Mouse (Mus musculus): ENCODE data around the gene Cd300lf.

Gene Cd300lf

DNA sequence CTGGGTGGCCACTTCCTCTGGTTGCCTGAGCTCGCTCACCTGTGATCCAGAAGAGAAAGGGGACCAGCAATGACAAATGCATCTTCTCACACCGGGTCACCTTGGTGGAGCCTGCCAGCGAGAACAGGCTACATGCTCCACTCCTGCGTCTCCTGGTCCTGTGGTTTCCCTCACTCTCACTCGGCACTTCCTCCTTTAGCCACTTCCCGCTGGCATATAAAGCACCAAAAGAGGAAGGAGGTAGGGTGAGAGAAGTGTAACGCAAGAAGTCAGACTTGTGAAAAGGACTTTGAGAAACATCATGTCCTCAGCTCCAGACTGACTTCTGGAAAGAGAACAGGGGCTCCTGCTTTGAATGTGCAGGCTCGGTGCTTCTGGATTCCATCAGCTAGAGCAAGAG is at the start of gene Cd300lf:
Gene Cd300lf (minus strand): TSS at position 193 of the 400 bp plus-strand sequence.
- H3K36me3 ChIP-seq (ENCODE audit: control insufficient read depth, insufficient read depth, low read length, poor library complexity, severe bottlenecking) = no peaks in the 10 kb centered on the region
- no peaks in the 10 kb centered on the region for H3K27me3 ChIP-seq (ENCODE audit: control insufficient read depth, insufficient read depth, low read length, poor library complexity, severe bottlenecking)
- peak; percentile 72 for DNase-seq (ENCODE audit: low read depth, low spot score)

DNA sequence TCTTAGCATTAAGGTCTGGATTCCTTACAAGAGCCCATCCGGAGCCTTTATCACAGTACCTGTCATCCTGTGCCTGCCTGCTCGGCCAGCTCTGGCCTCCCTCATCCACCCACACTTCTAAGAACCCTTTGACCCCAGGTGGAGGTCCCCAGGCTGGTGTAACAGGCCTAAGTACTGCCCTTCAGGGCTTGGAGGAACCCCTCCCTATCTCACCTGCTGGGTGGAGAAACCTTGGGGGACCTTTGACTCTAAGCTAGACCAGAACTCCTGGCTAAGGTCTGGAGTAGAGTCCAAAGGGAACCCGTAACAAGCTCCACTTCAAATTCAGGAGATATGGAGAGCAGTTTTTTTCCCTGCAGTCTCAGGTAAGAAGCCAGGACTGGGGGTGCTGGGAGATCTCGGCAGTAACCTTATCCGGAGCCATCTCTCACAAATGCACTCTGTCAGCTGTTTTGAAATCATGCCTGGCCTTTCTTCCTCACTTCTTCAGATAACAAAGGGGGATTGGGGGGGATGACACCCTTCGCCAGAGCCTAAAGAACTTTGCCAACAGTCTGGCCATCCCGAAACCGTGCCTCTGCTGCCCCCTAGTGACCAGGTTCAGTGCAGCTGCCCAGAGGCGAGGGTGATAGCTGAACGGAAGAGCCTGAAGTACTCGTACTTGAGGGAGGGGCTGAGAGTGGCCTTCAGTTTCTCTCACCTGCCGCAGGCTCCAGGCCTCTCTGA is 48.3 kb upstream of the Cd300lf start:
- H3K27me3 ChIP-seq (ENCODE audit: control insufficient read depth, insufficient read depth, low read length, poor library complexity, severe bottlenecking) = no peaks in the 10 kb centered on the region
- peaks cover 5% of the 10 kb centered on the region for H3K36me3 ChIP-seq (ENCODE audit: control insufficient read depth, insufficient read depth, low read length, poor library complexity, severe bottlenecking)
- DNase-seq (ENCODE audit: low read depth, low spot score) = peak; percentile 88

DNA sequence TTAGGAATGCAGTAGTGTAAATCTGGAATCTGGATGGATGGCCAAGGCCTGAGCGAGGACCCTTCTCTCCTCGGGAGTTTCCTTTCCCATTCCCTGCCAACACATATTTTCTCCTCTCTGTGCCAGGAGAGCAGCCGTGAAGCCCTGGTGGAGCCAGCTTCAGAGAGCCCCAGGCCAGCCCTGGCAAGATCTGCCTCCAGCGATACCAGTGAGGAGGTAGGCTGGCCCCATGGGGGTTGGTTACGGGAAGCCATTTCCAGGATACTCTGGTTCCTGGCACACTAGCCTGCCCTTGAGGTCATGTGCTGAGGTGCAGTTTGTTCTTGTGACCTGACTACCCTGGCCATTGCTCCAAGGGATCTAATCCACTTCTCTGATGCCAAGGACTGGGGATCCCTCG is 46.1 kb upstream of the Cd300lf start:
- no peaks in the 10 kb centered on the region for H3K27me3 ChIP-seq (ENCODE audit: control insufficient read depth, insufficient read depth, low read length, poor library complexity, severe bottlenecking)
- DNase-seq (ENCODE audit: low read depth, low spot score) = no peak
- H3K36me3 ChIP-seq (ENCODE audit: control insufficient read depth, insufficient read depth, low read length, poor library complexity, severe bottlenecking) = peaks cover 14% of the 10 kb centered on the region

DNA sequence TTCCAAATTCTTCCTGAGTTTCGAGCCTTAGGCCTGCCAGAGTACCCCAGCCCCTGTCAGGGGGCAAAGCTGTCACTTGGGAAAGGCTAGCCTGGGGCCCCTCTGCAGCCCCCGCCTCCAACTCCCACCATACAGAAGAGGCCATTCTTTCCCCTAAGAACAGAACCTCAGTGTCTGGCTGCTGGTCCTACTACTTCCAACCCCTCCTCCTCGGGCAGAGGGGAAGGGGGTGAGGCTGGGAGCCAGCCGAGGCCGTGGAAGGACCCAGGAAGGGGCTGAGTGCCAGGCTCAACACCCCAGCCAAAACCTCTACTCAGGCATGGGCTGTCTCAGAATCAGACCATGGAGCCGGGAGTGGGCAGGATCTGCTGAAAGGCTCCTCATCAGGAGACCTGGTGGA is 45.4 kb upstream of the Cd300lf start:
- peaks cover 14% of the 10 kb centered on the region for H3K36me3 ChIP-seq (ENCODE audit: control insufficient read depth, insufficient read depth, low read length, poor library complexity, severe bottlenecking)
- DNase-seq (ENCODE audit: low read depth, low spot score) = no peak
- H3K27me3 ChIP-seq (ENCODE audit: control insufficient read depth, insufficient read depth, low read length, poor library complexity, severe bottlenecking) = no peaks in the 10 kb centered on the region

DNA sequence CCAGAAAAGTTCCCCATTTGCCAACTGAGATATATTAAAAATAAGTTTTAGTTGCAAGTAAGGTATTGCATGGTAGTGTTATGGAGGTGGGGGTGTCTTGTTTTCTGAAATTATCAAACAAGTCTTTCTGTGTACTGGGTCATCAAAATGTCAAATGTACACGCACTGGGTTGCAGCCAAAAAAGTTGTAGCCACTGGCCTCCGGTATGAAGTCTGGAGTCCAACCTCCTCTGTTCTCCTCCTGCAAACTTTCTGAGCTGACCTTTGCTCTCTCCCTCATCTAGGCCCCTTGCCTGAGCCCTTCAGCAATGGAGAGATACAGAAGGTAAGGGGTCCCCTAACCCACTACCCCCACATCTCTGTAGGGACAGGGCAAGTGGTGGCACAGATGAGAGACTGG is 45.0 kb upstream of the Cd300lf start:
- no peak for DNase-seq (ENCODE audit: low read depth, low spot score)
- H3K36me3 ChIP-seq (ENCODE audit: control insufficient read depth, insufficient read depth, low read length, poor library complexity, severe bottlenecking) = peaks cover 14% of the 10 kb centered on the region
- H3K27me3 ChIP-seq (ENCODE audit: control insufficient read depth, insufficient read depth, low read length, poor library complexity, severe bottlenecking) = no peaks in the 10 kb centered on the region

DNA sequence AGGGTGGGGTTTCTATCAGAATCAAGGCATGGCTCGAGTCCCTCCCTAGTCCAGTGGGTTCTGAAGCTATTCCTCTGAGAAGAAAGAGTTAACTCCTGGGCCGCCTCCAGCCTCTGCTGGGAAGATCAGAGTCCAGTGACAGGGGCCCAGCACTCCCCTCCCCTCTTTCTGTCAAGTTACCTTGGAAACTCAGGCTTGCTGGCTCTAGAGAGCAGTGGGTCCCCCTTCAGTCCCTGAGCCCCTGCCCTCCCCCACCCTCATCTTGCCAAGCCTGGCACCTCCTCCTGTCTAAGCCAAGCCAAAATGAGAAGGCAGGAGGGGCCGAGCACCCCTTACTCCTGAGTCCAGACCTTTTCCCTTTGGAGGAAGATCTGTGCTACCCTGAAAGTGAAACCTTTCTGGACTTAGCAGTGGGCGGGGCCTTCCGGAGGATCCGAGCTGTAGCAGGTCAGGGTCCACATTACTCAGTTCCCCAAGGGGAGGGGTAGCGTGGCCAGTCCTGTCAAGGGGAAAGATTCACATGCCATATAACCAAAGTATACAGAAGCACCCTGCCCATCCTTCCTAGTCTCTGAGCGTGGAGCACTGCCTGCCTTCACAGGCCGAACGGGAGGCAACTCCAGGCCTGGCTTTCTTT is 43.9 kb upstream of the Cd300lf start:
- no peak for DNase-seq (ENCODE audit: low read depth, low spot score)
- peaks cover 14% of the 10 kb centered on the region for H3K36me3 ChIP-seq (ENCODE audit: control insufficient read depth, insufficient read depth, low read length, poor library complexity, severe bottlenecking)
- H3K27me3 ChIP-seq (ENCODE audit: control insufficient read depth, insufficient read depth, low read length, poor library complexity, severe bottlenecking) = no peaks in the 10 kb centered on the region

DNA sequence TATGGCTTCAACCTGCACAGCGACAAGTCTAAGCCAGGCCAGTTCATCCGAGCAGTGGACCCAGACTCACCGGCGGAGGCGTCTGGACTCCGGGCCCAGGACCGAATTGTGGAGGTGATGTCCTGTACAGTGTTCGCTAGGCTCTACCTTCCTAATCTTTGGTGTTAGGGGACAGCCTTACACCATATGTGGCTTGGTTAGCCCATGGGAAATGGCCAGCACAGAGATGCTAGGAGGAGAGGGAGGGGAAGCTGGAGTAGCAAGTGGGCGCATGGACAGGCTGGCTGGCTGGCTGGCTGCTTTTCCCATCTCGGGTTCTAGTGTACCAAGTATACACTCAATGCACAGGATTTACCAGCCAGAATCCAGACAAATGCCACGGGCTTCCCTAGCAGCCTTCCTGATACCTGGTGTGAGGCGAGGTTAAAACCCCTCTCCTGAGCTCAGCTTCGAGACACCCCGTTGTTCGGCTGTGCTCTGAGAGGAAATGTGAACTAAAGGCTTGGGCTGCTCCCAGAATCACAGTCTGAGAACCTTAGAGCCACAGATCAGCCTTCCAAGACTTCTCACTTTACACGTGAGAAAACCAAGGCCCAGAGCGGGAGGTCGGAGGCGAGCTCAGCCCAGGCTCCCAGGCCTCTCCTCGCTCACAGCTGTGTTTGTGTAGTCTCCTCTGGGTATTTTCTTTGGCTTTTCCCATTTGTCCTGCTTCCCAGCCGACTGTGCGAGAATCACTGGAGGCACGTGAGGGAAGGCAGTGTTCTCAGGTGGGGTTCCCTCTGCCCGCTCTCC is 42.8 kb upstream of the Cd300lf start:
- no peaks in the 10 kb centered on the region for H3K27me3 ChIP-seq (ENCODE audit: control insufficient read depth, insufficient read depth, low read length, poor library complexity, severe bottlenecking)
- DNase-seq (ENCODE audit: low read depth, low spot score) = no peak

DNA sequence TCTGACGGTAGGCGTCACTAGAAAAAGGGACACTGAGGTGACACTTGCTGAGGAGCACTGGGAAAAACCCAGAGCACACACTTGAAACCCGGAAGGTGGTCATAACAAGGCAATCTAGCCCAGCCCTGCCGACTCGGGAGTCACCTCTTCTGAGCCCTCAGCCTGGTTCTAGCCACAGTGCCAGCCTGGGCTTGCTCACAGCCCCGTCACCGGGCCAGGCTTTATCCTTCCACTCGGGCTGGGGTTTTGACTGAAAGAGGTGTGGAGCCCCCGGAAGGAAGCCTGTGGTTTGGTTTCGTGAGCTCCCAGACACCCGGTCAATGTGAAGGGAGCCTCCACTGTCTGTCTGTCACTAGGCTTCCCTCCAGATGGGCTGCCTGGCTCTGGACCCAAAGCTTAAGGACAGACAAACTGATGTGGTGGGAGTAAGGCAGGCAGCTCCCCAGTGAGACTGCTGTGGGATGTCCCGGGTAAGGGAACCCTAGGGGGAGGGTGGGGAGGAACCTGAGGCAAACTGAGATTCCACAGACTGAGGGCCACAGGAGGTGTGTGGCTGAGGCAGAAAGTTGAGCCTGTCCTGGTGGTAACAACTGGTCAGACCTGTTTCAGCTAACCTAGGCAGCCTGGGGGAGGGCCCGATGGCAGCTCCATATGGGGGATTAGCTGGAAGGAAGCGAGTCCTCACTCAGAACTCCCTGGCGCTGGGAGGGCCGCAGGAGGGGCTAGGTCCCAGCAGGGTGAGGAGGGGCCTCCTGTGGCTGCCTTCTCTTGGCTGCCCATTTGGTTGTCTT is 40.0 kb upstream of the Cd300lf start:
- Histone ChIP-seq H3K36me3 (ENCODE audit: control insufficient read depth, insufficient read depth, low read length, poor library complexity, severe bottlenecking) (peaks cover 11% of the 10 kb centered on the region), H3K27me3 (ENCODE audit: control insufficient read depth, insufficient read depth, low read length, poor library complexity, severe bottlenecking) (no peaks in the 10 kb centered on the region)
- DNase-seq (ENCODE audit: low read depth, low spot score) = peak; percentile 44

More for the DNA sequence above, 42.8 kb upstream of the Cd300lf start:
- peaks cover 14% of the 10 kb centered on the region for H3K36me3 ChIP-seq (ENCODE audit: control insufficient read depth, insufficient read depth, low read length, poor library complexity, severe bottlenecking)

DNA sequence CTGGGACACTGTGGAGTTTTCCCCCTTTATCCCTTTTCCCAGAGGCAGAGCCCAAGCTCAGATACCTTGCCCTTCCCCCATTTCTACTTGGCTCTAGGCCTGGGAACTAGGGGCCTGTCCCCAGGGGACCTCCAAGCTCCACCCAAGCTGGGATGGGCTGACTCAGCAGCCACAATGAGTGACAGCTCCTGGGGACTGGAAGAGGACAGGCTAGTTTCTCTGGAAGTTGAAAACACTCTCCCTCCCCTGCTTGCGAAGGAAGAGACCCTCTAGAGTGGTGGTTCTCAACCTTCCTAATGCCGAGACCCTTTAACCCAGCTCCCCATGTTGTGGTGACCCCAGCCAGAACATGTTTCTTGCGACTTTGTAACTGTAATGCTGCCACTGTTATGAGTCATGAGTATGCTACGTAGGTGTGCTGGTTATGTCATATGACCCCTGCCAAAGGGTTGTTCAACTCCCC is 39.1 kb upstream of the Cd300lf start:
- no peak for DNase-seq (ENCODE audit: low read depth, low spot score)
- H3K27me3 ChIP-seq (ENCODE audit: control insufficient read depth, insufficient read depth, low read length, poor library complexity, severe bottlenecking) = no peaks in the 10 kb centered on the region

DNA sequence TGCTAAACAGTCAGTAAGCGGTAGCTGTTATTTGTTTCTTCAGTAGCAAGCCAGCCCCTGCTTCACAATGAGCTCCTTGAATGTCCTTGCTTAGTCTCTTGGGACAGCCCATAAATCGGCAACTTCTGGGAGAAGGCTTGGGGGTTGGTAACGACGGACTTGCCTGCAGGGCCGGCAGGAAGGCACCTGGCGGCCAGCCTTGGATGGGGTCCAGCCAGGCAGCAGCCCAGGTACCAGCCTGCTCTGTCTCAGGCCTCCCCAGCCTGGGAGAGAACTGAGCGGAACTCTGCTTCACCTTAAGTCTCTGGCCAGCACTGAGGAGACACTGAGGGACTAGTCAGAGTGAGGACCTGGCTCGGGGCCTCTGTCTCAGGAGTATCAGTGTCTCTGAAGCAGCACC is 37.3 kb upstream of the Cd300lf start:
- H3K36me3 ChIP-seq (ENCODE audit: control insufficient read depth, insufficient read depth, low read length, poor library complexity, severe bottlenecking) = peaks cover 3% of the 10 kb centered on the region

More for the DNA sequence above, 39.1 kb upstream of the Cd300lf start:
- H3K36me3 ChIP-seq (ENCODE audit: control insufficient read depth, insufficient read depth, low read length, poor library complexity, severe bottlenecking) = peaks cover 11% of the 10 kb centered on the region

DNA sequence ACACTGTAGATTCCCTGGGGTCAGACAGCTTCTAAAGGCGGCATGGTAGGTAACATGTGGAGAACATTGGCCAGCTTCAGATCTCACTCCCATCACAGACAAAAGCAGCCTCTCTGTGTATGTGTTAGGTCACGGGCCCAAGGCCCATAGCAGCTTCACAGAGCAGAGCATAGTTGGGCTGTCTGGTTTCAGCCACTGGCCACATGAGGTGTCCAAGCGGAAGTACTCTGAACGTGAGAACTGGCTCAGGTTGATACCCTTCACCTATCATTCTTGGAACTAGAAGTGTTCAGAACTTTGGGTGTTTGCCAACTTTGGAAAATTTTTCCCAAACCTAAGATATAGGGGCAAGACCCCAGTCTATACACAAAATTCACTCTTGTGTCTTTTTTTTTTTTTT is 35.6 kb upstream of the Cd300lf start:
- DNase-seq (ENCODE audit: low read depth, low spot score) = no peak
- H3K36me3 ChIP-seq (ENCODE audit: control insufficient read depth, insufficient read depth, low read length, poor library complexity, severe bottlenecking) = no peaks in the 10 kb centered on the region; the same call in 1 of the 2 replicates
- no peaks in the 10 kb centered on the region for H3K27me3 ChIP-seq (ENCODE audit: control insufficient read depth, insufficient read depth, low read length, poor library complexity, severe bottlenecking)

More for the DNA sequence above, 37.3 kb upstream of the Cd300lf start:
- H3K27me3 ChIP-seq (ENCODE audit: control insufficient read depth, insufficient read depth, low read length, poor library complexity, severe bottlenecking) = no peaks in the 10 kb centered on the region
- DNase-seq (ENCODE audit: low read depth, low spot score) = no peak

DNA sequence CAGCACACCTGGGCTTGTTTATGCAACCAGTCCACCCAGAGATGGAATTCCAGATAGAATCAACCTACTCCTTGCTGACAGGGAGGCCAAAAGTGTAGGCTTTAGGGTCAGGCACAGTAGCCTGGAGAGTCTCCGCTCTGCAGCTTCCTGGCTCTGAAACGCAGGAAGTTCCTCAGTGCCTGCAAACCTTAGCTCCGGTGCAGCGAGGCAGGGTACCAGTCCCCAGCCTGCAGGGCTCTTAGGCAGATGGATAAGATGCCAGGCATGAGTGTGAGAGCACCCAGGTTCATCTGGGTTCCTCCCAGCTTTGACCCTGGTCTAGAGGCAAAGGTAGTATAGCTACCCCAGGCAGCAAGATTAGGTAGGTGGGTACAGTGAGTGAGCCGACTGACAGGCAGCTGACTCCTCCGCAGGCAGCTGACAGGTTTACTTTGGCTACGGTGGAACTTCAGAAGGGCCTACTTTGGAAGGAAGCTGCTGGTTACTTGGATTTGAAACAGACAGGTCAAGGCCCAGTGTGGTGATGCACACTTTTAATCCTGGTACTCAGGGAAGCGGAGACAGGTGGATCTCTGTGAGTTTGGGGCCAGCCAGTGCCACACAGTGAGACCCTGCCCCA is 33.9 kb upstream of the Cd300lf start:
- Histone ChIP-seq H3K27me3 (ENCODE audit: control insufficient read depth, insufficient read depth, low read length, poor library complexity, severe bottlenecking) (no peaks in the 10 kb centered on the region), H3K36me3 (ENCODE audit: control insufficient read depth, insufficient read depth, low read length, poor library complexity, severe bottlenecking) (no peaks in the 10 kb centered on the region; the same call in 1 of the 2 replicates)
- no peak for DNase-seq (ENCODE audit: low read depth, low spot score)

DNA sequence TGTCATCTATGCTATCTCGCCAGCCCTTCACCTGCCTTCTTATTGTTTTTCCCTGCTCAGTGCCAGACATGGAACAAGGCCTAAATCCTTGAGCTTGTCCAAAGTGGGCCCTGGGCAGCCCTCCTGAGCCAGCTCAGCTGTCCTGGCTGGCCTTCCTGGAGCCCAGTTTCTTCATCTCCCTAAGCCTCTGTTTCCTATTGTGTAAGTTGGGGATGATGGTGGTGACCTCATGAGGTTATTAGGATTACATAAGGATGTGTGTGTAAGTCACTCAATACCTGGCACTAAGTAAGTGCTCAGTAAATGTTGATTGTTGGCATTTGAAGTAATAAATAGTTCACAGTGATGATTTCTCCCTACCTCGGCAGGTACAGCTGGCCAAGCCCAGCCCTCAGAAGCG is 33.0 kb upstream of the Cd300lf start:
- DNase-seq (ENCODE audit: low read depth, low spot score) = no peak
- H3K36me3 ChIP-seq (ENCODE audit: control insufficient read depth, insufficient read depth, low read length, poor library complexity, severe bottlenecking) = no peaks in the 10 kb centered on the region; the same call in 1 of the 2 replicates
- H3K27me3 ChIP-seq (ENCODE audit: control insufficient read depth, insufficient read depth, low read length, poor library complexity, severe bottlenecking) = no peaks in the 10 kb centered on the region

DNA sequence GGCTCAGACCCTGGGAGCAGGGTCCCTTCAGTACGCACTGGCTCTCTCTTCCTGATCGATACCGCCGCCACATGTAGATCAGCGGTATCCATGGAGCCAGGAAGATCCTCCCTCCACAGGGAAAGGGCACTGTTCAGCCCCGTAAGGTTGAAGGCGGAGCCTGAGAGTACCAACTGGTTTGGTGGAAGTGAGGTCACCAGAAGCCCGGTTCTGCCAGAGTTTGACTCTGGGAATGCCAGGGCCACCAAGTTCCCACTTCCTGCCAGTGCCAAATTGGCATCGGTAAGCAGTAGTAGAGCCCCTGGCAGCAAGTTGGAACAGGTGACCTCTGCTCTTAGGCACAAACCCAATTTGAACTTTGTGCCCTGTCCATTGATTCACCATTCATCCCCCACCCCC is 31.2 kb upstream of the Cd300lf start:
- H3K27me3 ChIP-seq (ENCODE audit: control insufficient read depth, insufficient read depth, low read length, poor library complexity, severe bottlenecking) = no peaks in the 10 kb centered on the region
- H3K36me3 ChIP-seq (ENCODE audit: control insufficient read depth, insufficient read depth, low read length, poor library complexity, severe bottlenecking) = no peaks in the 10 kb centered on the region; the same call in 1 of the 2 replicates
- DNase-seq (ENCODE audit: low read depth, low spot score) = no peak

All from splenic B cell, adult 2 months (primary cell).